Comparison of ENCODE assay signal across 8 mouse cellular contexts in genomic region chr11:43653051-43653475, GRCm38 (mm10). TPM values are rescaled to one million over a fixed set of nuclear protein-coding genes. Genes with fewer than 3 reads are reported as not detected.
A peak's percentile ranks its signal among the peaks of the same experiment; 100 is the strongest.
DNase-seq lines count a peak whose midpoint lies in the region; ATAC-seq and TF ChIP-seq lines count a peak whose summit lies in the region.

No protein-coding gene starts in this region.

- H3K9ac ChIP-seq in intestine, embryonic 16.5 days (ENCODE audit: low read depth, low read length): no peak overlapping the region
- no peak overlapping the region for H3K9ac ChIP-seq in midbrain, embryonic 13.5 days (replicated peaks)

- peaks cover 17% of the 10 kb centered on the region for H3K4me1 ChIP-seq in intestine, embryonic 16.5 days (ENCODE audit: control insufficient read depth, insufficient read depth, low read length)
- H3K4me1 ChIP-seq in midbrain, embryonic 13.5 days (replicated peaks): peaks cover 10% of the 10 kb centered on the region
- H3K4me1 ChIP-seq in cerebellum, adult 2 months (ENCODE audit: control insufficient read depth, insufficient read depth, low read length): no peaks in the 10 kb centered on the region

- TF ChIP-seq CTCF in cerebellum, adult 2 months (IDR thresholded peaks at IDR 0.05; ENCODE audit: borderline replicate concordance, insufficient read depth, low read depth, low read length): no peak

- peak; percentile 84 for DNase-seq in ES-CJ7 (ENCODE audit: low read depth, low spot score)
- peak; percentile 50 for DNase-seq in embryo, embryonic 10.5 days (ENCODE audit: low spot score)
- DNase-seq in cerebellum, adult 2 months: no peak
- no peak for DNase-seq in kidney, postnatal 25 days
- no peak for DNase-seq in heart, postnatal 14 days
- no peak for DNase-seq in kidney, postnatal 14 days

- TF ChIP-seq POLR2A in cerebellum, adult 2 months (IDR thresholded peaks at IDR 0.05; ENCODE audit: borderline replicate concordance, insufficient read depth, low read length): no peak

- H3K27me3 ChIP-seq in intestine, embryonic 16.5 days (replicated peaks; ENCODE audit: control insufficient read depth, insufficient read depth, low read length): no peaks in the 10 kb centered on the region
- no peaks in the 10 kb centered on the region for H3K27me3 ChIP-seq in midbrain, embryonic 13.5 days
- H3K27me3 ChIP-seq in cerebellum, adult 2 months (ENCODE audit: control insufficient read depth, insufficient read depth, low read length): no peaks in the 10 kb centered on the region

- ATAC-seq in intestine, embryonic 16.5 days: peak; percentile 84
- peak; percentile 82 for ATAC-seq in midbrain, embryonic 13.5 days

- no peaks in the 10 kb centered on the region for H3K9me3 ChIP-seq in intestine, embryonic 16.5 days (ENCODE audit: control insufficient read depth, low read length)
- no peaks in the 10 kb centered on the region for H3K9me3 ChIP-seq in midbrain, embryonic 13.5 days

- peak overlapping the region; percentile 80 for H3K27ac ChIP-seq in intestine, embryonic 16.5 days (ENCODE audit: low read length)
- H3K27ac ChIP-seq in midbrain, embryonic 13.5 days: peak overlapping the region; percentile 51; the same call in 1 of the 2 replicates
- no peak overlapping the region for H3K27ac ChIP-seq in cerebellum, adult 2 months (ENCODE audit: insufficient read depth, low read length)

- intact Hi-C loops in heart, postnatal 14 days (cut with DNase I): no loop called here

- H3K4me3 ChIP-seq in intestine, embryonic 16.5 days (ENCODE audit: low read length): no peak overlapping the region
- H3K4me3 ChIP-seq in midbrain, embryonic 13.5 days (replicated peaks): no peak overlapping the region
- no peak overlapping the region for H3K4me3 ChIP-seq in cerebellum, adult 2 months (replicated peaks; ENCODE audit: insufficient read depth, low read depth, low read length)

- 0 out of 2 replicates have a peak overlapping the region, but pooled peaks have one; percentile 12 for H3K4me2 ChIP-seq in intestine, embryonic 16.5 days (ENCODE audit: low read depth, low read length)
- 0 out of 2 replicates have a peak overlapping the region, but pooled peaks have one; percentile 6 for H3K4me2 ChIP-seq in midbrain, embryonic 13.5 days (replicated peaks)

- WGBS in intestine, embryonic 16.5 days: 36% methylated on average over 14 of the region's 14 CpGs
- WGBS in midbrain, embryonic 13.5 days: 12% methylated on average over 14 of the region's 14 CpGs
- WGBS in cerebellum, adult 2 months: 52% methylated on average over 14 of the region's 14 CpGs

- H3K36me3 ChIP-seq in intestine, embryonic 16.5 days (ENCODE audit: control insufficient read depth, insufficient read depth, low read length): no peaks in the 10 kb centered on the region
- no peaks in the 10 kb centered on the region for H3K36me3 ChIP-seq in midbrain, embryonic 13.5 days

RNA-seq across cellular contexts. Expression of gene Pwwp2a, which starts 28.7 kb away (rescaled TPM):
- polyA plus RNA-seq in intestine, embryonic 16.5 days (2015; fragmentation: Nextera tagmentation; extraction: Ambion mirVana): 7.6 and 8.6 TPM in 2 replicates
- 30.1 and 36.3 TPM in 2 replicates for polyA plus RNA-seq in midbrain, embryonic 13.5 days (2015; fragmentation: Nextera tagmentation; extraction: Ambion mirVana)
- polyA plus RNA-seq in cerebellum, adult 2 months (2012; rRNA removed): 40.0 and 42.0 TPM in 2 replicates
- total RNA-seq in heart, postnatal 14 days (2021): 10 to 100 TPM; 26.1 to 27.7 TPM

RNA-seq across cellular contexts. Expression of gene Fabp6, which starts 51.7 kb away (rescaled TPM):
- polyA plus RNA-seq in intestine, embryonic 16.5 days (2015; fragmentation: Nextera tagmentation; extraction: Ambion mirVana): 2.4 and 5.2 TPM in 2 replicates
- not detected in 2 replicates for polyA plus RNA-seq in midbrain, embryonic 13.5 days (2015; fragmentation: Nextera tagmentation; extraction: Ambion mirVana)
- not detected in 2 replicates for polyA plus RNA-seq in cerebellum, adult 2 months (2012; rRNA removed)
- not detected for total RNA-seq in heart, postnatal 14 days (2021)

Comparison
In these comparisons a context has a peak if more than half of its experiments do, and no peak if none do; other contexts are left out.
1. DNase-seq: peak in ES-CJ7 (single experiment) and embryo, embryonic 10.5 days (single experiment); none in cerebellum, adult 2 months (0 of 2), kidney, postnatal 25 days (0 of 2), heart, postnatal 14 days (0 of 2) and kidney, postnatal 14 days (single experiment).